Mouse (Mus musculus) adipocyte (in vitro differentiated cells): ENCODE results near the gene Gm9964.
A peak's percentile ranks its signal among the peaks of the same experiment; 100 is the strongest.
"Not testable (repeated sequence)": the region's sequence is repeated elsewhere in the genome, so short reads cannot be mapped to it uniquely, and the experiment has no call there.

Source experiments
- DNase-seq: peaks from one replicate; pipeline ENCODE4 v3.0.0-alpha.2; 2016; ENCODE audit warnings: low spot score

The Gm9964 gene

DNA sequence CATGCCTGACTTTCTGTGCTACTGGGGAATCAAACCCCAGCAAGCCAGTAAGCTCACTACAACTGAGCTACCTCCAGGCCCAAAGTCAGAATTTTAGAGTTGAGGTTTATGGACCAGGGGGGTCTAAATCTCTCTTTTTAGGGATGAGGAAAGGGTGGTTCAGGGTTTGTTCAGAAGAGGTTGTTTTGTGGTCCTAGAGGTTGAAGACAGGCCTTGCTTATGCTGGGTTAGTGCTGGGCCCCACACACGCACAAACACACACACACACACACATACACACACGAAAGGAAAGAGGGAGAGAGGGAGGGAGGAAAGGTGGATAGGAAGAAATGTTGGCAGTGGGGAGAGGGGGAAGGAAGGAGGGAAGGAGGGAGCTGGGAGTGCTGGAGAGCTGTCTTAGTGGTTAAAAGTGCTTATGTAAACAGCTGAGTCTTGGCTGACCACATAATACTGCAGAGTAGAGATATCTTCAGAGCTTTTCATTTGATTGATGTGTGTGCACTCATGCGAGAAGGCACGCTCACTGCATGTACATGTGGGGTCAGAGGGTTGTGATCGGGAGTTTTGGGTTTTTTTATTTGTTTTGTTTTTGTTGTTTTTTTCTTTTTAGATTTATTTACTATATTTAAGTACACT, at the start of gene Gm9964:
Gene Gm9964, minus strand, starts transcription at position 51 of the 636 bp plus-strand sequence.
- DNase-seq = no peak

- DNase-seq = peak; percentile 22
Measured at GRCm38 (mm10) chr11:79339808-79340781, 43.4 kb upstream of the Gm9964 start.

- peak; percentile 97 for DNase-seq
Measured at GRCm38 (mm10) chr11:79339234-79339807, 42.6 kb upstream of the Gm9964 start, which contains the start of gene Nf1. TSS of gene Nf1 (plus strand) at chr11:79339693.

GRCm38 (mm10) chr11:79338621-79339020, 41.9 kb upstream of the Gm9964 start:
- DNase-seq = no peak

DNA sequence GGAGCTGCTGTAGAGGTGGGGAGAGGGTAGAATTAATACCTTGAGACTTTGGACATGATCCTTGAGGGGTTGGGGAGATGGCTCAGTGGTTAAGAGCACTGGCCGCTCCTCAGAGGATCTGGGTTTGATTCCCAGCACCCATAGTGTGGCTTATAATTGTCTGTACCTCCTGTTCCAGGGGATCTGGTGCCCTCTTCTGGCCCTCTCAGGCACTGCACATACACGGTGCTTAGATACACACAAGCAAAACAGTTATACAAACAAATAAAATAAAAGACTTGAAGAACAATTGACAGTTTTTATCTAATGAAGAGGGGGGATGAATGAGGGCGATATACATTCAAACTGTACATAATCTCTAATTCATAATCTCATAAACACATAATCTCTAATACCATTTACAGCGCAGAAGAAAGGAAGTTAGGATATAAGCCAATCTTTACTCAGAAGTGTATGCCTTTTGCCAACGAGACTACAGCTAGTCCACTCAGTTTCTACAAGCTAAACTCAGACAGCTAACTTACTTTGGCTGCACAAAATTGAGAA, 40.1 kb upstream of the Gm9964 start:
- peak; percentile 21 for DNase-seq

DNA sequence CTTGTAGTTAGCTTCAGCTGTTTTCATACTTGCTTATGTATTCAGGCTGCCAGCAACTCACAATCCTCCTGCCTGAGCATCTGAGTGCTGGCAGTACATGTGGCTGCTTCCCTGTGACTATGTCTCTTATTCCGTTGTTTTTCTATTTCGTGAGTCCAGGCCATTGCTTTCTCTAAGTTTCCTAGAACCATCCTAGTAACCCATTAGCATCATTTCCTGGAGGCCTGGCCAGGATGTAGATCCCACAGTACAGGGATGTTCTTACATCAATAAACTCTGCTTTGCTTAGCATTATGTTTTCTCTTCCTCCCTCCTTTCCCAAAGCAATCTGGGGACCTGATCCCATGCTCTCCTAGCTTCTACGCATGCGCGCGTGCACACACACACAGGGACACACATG, 38.4 kb upstream of the Gm9964 start:
- no peak for DNase-seq

DNA sequence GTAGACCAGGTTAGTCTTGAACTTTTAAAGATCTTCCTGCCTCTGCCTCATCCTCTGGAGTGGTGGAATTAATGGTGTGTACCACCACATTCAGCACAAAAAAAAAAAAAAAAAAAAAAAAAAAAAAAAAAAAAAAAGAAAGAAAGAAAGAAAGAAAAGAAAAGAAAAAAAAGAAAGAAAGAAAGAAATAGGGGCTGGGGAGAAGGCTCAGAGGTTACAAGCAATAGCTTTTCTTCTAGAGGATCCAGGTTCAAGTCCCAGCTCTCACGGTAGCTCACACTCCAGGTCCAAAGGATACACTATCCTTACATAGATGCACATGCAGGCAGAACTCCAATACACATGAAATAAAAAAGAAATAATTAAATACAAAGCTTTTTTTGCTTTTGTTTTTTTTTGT, 32.9 kb upstream of the Gm9964 start:
- no peak for DNase-seq

GRCm38 (mm10) chr11:79328060-79328459, 31.4 kb upstream of the Gm9964 start:
- DNase-seq = no peak

- no peak for DNase-seq
Measured at GRCm38 (mm10) chr11:79327106-79327505, 30.4 kb upstream of the Gm9964 start.

GRCm38 (mm10) chr11:79325663-79326062, 29.0 kb upstream of the Gm9964 start:
- no peak for DNase-seq

- no peak for DNase-seq
Measured at GRCm38 (mm10) chr11:79323985-79324685, 27.4 kb upstream of the Gm9964 start.

DNA sequence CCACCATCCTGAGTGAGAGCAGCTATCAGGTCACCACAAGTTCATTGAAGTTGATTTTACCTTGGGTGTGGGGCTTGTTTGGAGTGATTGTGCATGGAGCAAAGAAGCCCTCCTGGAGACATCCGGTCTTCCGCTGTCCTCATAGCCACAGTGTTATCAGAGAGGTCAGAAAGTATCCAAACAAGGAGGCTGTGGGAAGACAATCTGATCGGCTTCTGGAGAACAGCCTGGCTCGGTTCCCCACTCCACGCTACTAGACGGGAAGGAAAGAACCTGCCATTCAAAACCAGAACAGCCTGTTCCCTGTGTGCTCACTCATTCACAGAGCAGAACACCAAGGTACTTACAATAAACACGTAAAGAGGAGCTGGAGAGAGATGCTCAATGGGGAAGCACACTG, 23.1 kb upstream of the Gm9964 start:
- DNase-seq = no peak

GRCm38 (mm10) chr11:79316807-79317345, 20.2 kb upstream of the Gm9964 start:
- peak; percentile 14 for DNase-seq

GRCm38 (mm10) chr11:79310467-79310866, 13.8 kb upstream of the Gm9964 start:
- no peak for DNase-seq

GRCm38 (mm10) chr11:79307560-79308200, 11.0 kb upstream of the Gm9964 start:
- no peak for DNase-seq

GRCm38 (mm10) chr11:79306996-79307395, 10.3 kb upstream of the Gm9964 start:
- no peak for DNase-seq

DNA sequence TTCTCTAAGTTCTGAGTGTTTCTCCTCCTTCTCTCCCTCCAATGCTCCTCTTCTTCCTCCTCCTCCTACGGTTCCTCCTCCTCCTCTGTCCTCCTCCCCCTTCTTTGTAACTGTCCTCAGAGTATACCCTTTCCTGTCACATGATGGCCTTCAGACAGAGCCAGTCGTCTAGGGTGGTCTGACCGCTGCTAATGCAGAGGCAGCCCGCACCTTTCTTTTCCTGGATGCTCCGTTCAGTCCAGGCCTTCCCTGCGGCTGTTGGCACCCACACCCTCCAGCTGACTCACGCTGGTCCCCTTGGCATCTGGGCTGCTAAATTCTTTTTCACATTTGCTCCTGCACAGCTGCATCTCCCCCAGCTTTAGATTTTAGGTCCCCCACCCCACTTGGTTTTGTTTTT, 9.8 kb upstream of the Gm9964 start:
- peak; percentile 33 for DNase-seq

GRCm38 (mm10) chr11:79305697-79306340, 9.1 kb upstream of the Gm9964 start:
- DNase-seq = no peak

DNA sequence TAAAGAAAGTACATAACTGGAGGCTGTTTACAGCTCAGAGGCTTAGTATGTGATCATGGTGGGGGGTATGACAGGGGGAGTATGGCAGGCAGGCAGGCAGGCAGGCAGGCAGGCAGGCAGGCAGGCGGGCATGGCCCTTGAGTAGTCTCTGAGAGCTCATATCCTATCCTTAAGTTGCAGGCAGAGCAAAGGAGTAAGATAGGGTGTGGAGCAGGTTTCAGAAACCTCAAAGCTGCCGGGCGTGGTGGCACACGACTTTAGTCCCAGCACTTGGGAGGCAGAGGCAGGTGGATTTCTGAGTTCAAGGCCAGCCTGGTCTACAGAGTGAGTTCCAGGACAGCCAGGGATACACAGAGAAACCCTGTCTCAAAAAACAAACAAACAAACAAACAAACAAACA, 7.5 kb upstream of the Gm9964 start:
- not testable (repeated sequence) for DNase-seq

GRCm38 (mm10) chr11:79303109-79303508, 6.4 kb upstream of the Gm9964 start:
- no peak for DNase-seq
